Mouse (Mus musculus): ENCODE results near the gene Trim71. TPM values are rescaled to one million over a fixed set of nuclear protein-coding genes. Genes with fewer than 3 reads are reported as not detected.

The Trim71 gene
- total and polyA plus RNA-seq, 2 experiments from 2014 or later = under 0.01 TPM; not detected in 1

- Histone ChIP-seq H3K4me3 (ENCODE audit: low read depth, low read length) (no peak overlapping the region), H3K9ac (replicated peaks; ENCODE audit: low read depth, low read length) (no peak overlapping the region), H3K27me3 (ENCODE audit: control insufficient read depth, insufficient read depth, low read length) (no peaks in the 10 kb centered on the region), H3K4me1 (ENCODE audit: control insufficient read depth, insufficient read depth) (peaks cover 11% of the 10 kb centered on the region), H3K4me2 (ENCODE audit: low read depth, low read length) (no peak overlapping the region), H3K36me3 (replicated peaks; ENCODE audit: control insufficient read depth, insufficient read depth, low read length) (no peaks in the 10 kb centered on the region), H3K27ac (ENCODE audit: low read depth) (no peak overlapping the region), H3K9me3 (replicated peaks; ENCODE audit: control insufficient read depth, low read length) (peaks cover 11% of the 10 kb centered on the region)
- 71% methylated on average over 13 of the region's 13 CpGs for WGBS
- TF ChIP-seq EP300 (IDR thresholded peaks at IDR 0.05; ENCODE audit: low read depth) = no peak
- no peak for TF ChIP-seq CTCF (IDR thresholded peaks at IDR 0.05; ENCODE audit: low read depth)
- DNase-seq (ENCODE audit: low spot score) = no peak
- no peak for ATAC-seq (ENCODE audit: insufficient read depth, low read depth)
These were observed 46.2 kb downstream of the Trim71 start for GRCm38 (mm10) chr9:114517924-114518497.

- DNase-seq (ENCODE audit: low spot score) (peak; percentile 27), ATAC-seq (ENCODE audit: insufficient read depth, low read depth) (no peak; the same call in 1 of the 2 replicates)
- WGBS = 17% methylated on average over 11 of the region's 11 CpGs
- H3K27ac ChIP-seq (ENCODE audit: low read depth) = no peak within 1 kb of the TSS
- H3K4me3 ChIP-seq (ENCODE audit: low read depth, low read length) = peak within 1 kb of the TSS; percentile 5; the same call in 1 of the 2 replicates
- no peaks in the 10 kb centered on the region for H3K36me3 ChIP-seq (replicated peaks; ENCODE audit: control insufficient read depth, insufficient read depth, low read length)
- peak within 1 kb of the TSS; percentile 39 for H3K4me2 ChIP-seq (ENCODE audit: low read depth, low read length)
- H3K9me3 ChIP-seq (replicated peaks; ENCODE audit: control insufficient read depth, low read length) = peaks cover 17% of the 10 kb centered on the region
- H3K27me3 ChIP-seq (ENCODE audit: control insufficient read depth, insufficient read depth, low read length) = no peaks in the 10 kb centered on the region
- TF ChIP-seq EP300 (IDR thresholded peaks at IDR 0.05; ENCODE audit: low read depth) = no peak
- no peak for TF ChIP-seq CTCF (IDR thresholded peaks at IDR 0.05; ENCODE audit: low read depth)
- peaks cover 11% of the 10 kb centered on the region for H3K4me1 ChIP-seq (ENCODE audit: control insufficient read depth, insufficient read depth)
- no peak within 1 kb of the TSS; the same call in 1 of the 2 replicates for H3K9ac ChIP-seq (replicated peaks; ENCODE audit: low read depth, low read length)
These were observed 48.8 kb downstream of the Trim71 start, which contains the start of gene C130032M10Rik for GRCm38 (mm10) chr9:114515364-114515763. C130032M10Rik (plus strand) TSS chr9:114515697.

GRCm38 (mm10) chr9:114512831-114513230 is 51.3 kb downstream of the Trim71 start:
- H3K9ac ChIP-seq (replicated peaks; ENCODE audit: low read depth, low read length) = no peak overlapping the region
- no peak overlapping the region for H3K4me3 ChIP-seq (ENCODE audit: low read depth, low read length)
- WGBS = 96% methylated on average over 21 of the region's 21 CpGs
- ATAC-seq (ENCODE audit: insufficient read depth, low read depth) = no peak
- TF ChIP-seq CTCF (IDR thresholded peaks at IDR 0.05; ENCODE audit: low read depth) (no peak), EP300 (IDR thresholded peaks at IDR 0.05; ENCODE audit: low read depth) (no peak)
- peaks cover 17% of the 10 kb centered on the region for H3K9me3 ChIP-seq (replicated peaks; ENCODE audit: control insufficient read depth, low read length)
- no peak overlapping the region for H3K4me2 ChIP-seq (ENCODE audit: low read depth, low read length)
- no peak overlapping the region for H3K27ac ChIP-seq (ENCODE audit: low read depth)
- no peak for DNase-seq (ENCODE audit: low spot score)
- no peaks in the 10 kb centered on the region for H3K27me3 ChIP-seq (ENCODE audit: control insufficient read depth, insufficient read depth, low read length)
- peaks cover 11% of the 10 kb centered on the region for H3K4me1 ChIP-seq (ENCODE audit: control insufficient read depth, insufficient read depth)
- H3K36me3 ChIP-seq (replicated peaks; ENCODE audit: control insufficient read depth, insufficient read depth, low read length) = no peaks in the 10 kb centered on the region

GRCm38 (mm10) chr9:114509785-114510184 is 54.4 kb downstream of the Trim71 start:
- Histone ChIP-seq H3K9me3 (replicated peaks; ENCODE audit: control insufficient read depth, low read length) (peaks cover 17% of the 10 kb centered on the region), H3K27ac (ENCODE audit: low read depth) (no peak overlapping the region), H3K9ac (replicated peaks; ENCODE audit: low read depth, low read length) (no peak overlapping the region), H3K4me3 (ENCODE audit: low read depth, low read length) (no peak overlapping the region), H3K4me1 (ENCODE audit: control insufficient read depth, insufficient read depth) (no peaks in the 10 kb centered on the region), H3K27me3 (ENCODE audit: control insufficient read depth, insufficient read depth, low read length) (no peaks in the 10 kb centered on the region), H3K36me3 (replicated peaks; ENCODE audit: control insufficient read depth, insufficient read depth, low read length) (no peaks in the 10 kb centered on the region), H3K4me2 (ENCODE audit: low read depth, low read length) (no peak overlapping the region)
- 80% methylated on average over 9 of the region's 9 CpGs for WGBS
- ATAC-seq (ENCODE audit: insufficient read depth, low read depth) = no peak
- no peak for TF ChIP-seq EP300 (IDR thresholded peaks at IDR 0.05; ENCODE audit: low read depth)
- TF ChIP-seq CTCF (IDR thresholded peaks at IDR 0.05; ENCODE audit: low read depth) = no peak
- DNase-seq (ENCODE audit: low spot score) = no peak

- no peak for TF ChIP-seq EP300 (IDR thresholded peaks at IDR 0.05; ENCODE audit: low read depth)
- no peak for TF ChIP-seq CTCF (IDR thresholded peaks at IDR 0.05; ENCODE audit: low read depth)
- no peak overlapping the region for H3K27ac ChIP-seq (ENCODE audit: low read depth)
- H3K9ac ChIP-seq (replicated peaks; ENCODE audit: low read depth, low read length) = no peak overlapping the region
- DNase-seq (ENCODE audit: low spot score) = no peak
- H3K36me3 ChIP-seq (replicated peaks; ENCODE audit: control insufficient read depth, insufficient read depth, low read length) = no peaks in the 10 kb centered on the region
- H3K9me3 ChIP-seq (replicated peaks; ENCODE audit: control insufficient read depth, low read length) = no peaks in the 10 kb centered on the region; the same call in 1 of the 2 replicates
- no peaks in the 10 kb centered on the region for H3K4me1 ChIP-seq (ENCODE audit: control insufficient read depth, insufficient read depth)
- 88% methylated on average over 9 of the region's 9 CpGs for WGBS
- no peaks in the 10 kb centered on the region for H3K27me3 ChIP-seq (ENCODE audit: control insufficient read depth, insufficient read depth, low read length)
- no peak for ATAC-seq (ENCODE audit: insufficient read depth, low read depth)
- H3K4me3 ChIP-seq (ENCODE audit: low read depth, low read length) = no peak overlapping the region
- no peak overlapping the region for H3K4me2 ChIP-seq (ENCODE audit: low read depth, low read length)
These were observed 56.7 kb downstream of the Trim71 start for GRCm38 (mm10) chr9:114507421-114507820.

- Histone ChIP-seq H3K9ac (replicated peaks; ENCODE audit: low read depth, low read length) (no peak overlapping the region), H3K27ac (ENCODE audit: low read depth) (no peak overlapping the region), H3K9me3 (replicated peaks; ENCODE audit: control insufficient read depth, low read length) (no peaks in the 10 kb centered on the region), H3K36me3 (replicated peaks; ENCODE audit: control insufficient read depth, insufficient read depth, low read length) (no peaks in the 10 kb centered on the region), H3K4me3 (ENCODE audit: low read depth, low read length) (no peak overlapping the region), H3K4me2 (ENCODE audit: low read depth, low read length) (no peak overlapping the region), H3K27me3 (ENCODE audit: control insufficient read depth, insufficient read depth, low read length) (no peaks in the 10 kb centered on the region), H3K4me1 (ENCODE audit: control insufficient read depth, insufficient read depth) (no peaks in the 10 kb centered on the region)
- WGBS = 54% methylated on average over 4 of the region's 4 CpGs
- ATAC-seq (ENCODE audit: insufficient read depth, low read depth) (no peak), DNase-seq (ENCODE audit: low spot score) (no peak)
- TF ChIP-seq EP300 (IDR thresholded peaks at IDR 0.05; ENCODE audit: low read depth) (no peak), CTCF (IDR thresholded peaks at IDR 0.05; ENCODE audit: low read depth) (no peak)
These were observed 57.6 kb downstream of the Trim71 start for GRCm38 (mm10) chr9:114506564-114506963.
